Mouse (Mus musculus): ENCODE data around the gene Usp29. TPM values are rescaled to one million over a fixed set of nuclear protein-coding genes. Genes with fewer than 3 reads are reported as not detected.
A peak's percentile ranks its signal among the peaks of the same experiment; 100 is the strongest.
"Not testable (repeated sequence)": the region's sequence is repeated elsewhere in the genome, so short reads cannot be mapped to it uniquely, and the experiment has no call there.

Gene Usp29
- total RNA-seq, 1 experiment from 2014 or later: 1.7 TPM

GRCm38 (mm10) chr7:6765240-6765639, 34.9 kb downstream of the Usp29 start:
- no peak for DNase-seq

- peak; percentile 36 for DNase-seq
Observed at GRCm38 (mm10) chr7:6770286-6770685, 39.9 kb downstream of the Usp29 start.

GRCm38 (mm10) chr7:6773865-6774413, 43.6 kb downstream of the Usp29 start:
- not testable (repeated sequence) for DNase-seq

- no peak for DNase-seq
Observed at GRCm38 (mm10) chr7:6776314-6777059, 46.1 kb downstream of the Usp29 start.

GRCm38 (mm10) chr7:6777107-6777506, 46.7 kb downstream of the Usp29 start:
- no peak for DNase-seq

- DNase-seq: no peak
Observed at GRCm38 (mm10) chr7:6777689-6778088, 47.3 kb downstream of the Usp29 start.

GRCm38 (mm10) chr7:6779172-6779571, 48.8 kb downstream of the Usp29 start:
- no peak for DNase-seq

GRCm38 (mm10) chr7:6781541-6781940, 51.2 kb downstream of the Usp29 start:
- no peak for DNase-seq

GRCm38 (mm10) chr7:6784340-6785073, 54.1 kb downstream of the Usp29 start:
- DNase-seq: no peak

- no peak for DNase-seq
Observed at GRCm38 (mm10) chr7:6787000-6787399, 56.6 kb downstream of the Usp29 start.

GRCm38 (mm10) chr7:6788101-6788500, 57.7 kb downstream of the Usp29 start:
- no peak for DNase-seq

GRCm38 (mm10) chr7:6791286-6792065, 61.1 kb downstream of the Usp29 start:
- DNase-seq: no peak

- no peak for DNase-seq
Observed at GRCm38 (mm10) chr7:6793240-6793639, 62.9 kb downstream of the Usp29 start.

GRCm38 (mm10) chr7:6793811-6794210, 63.4 kb downstream of the Usp29 start:
- DNase-seq: no peak

- DNase-seq: no peak
Observed at GRCm38 (mm10) chr7:6797408-6797807, 67.0 kb downstream of the Usp29 start.

GRCm38 (mm10) chr7:6799105-6799805, 68.9 kb downstream of the Usp29 start:
- DNase-seq: no peak

- no peak for DNase-seq
Observed at GRCm38 (mm10) chr7:6800586-6801441, 70.4 kb downstream of the Usp29 start.

GRCm38 (mm10) chr7:6801642-6802041, 71.3 kb downstream of the Usp29 start:
- no peak for DNase-seq

- DNase-seq: no peak
Observed at GRCm38 (mm10) chr7:6810556-6810955, 80.2 kb downstream of the Usp29 start.

- DNase-seq: no peak
Observed at GRCm38 (mm10) chr7:6814971-6815370, 84.6 kb downstream of the Usp29 start.

Data from adrenal gland, postnatal 25 days (tissue).